Mouse (Mus musculus): ENCODE results near the gene Hacl1. TPM values are rescaled to one million over a fixed set of nuclear protein-coding genes. Genes with fewer than 3 reads are reported as not detected.

Gene Hacl1
- polyA plus RNA-seq, 1 experiment from 2014 or later = 8.7 TPM

DNA sequence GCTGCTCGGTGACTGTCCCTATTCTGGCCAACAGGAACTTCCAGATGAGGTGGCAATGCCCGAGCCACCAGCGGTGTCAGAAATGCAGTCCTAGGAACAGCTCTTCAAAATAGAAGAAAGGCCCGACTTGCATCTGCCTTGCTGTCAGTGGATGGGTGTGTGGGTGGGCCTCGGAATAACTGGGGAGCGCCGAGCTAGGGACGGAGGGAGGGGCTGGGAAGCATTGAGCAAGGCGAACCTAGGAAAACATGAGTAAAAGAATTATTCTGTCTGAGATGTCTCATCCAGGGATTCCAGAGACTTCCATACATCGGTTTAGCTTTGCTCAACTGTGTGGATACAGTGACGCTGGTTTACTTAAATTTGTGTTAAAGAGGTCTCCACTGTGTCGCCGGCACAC lies 27.2 kb upstream of the Hacl1 start:
- no peak for ATAC-seq (ENCODE audit: low FRiP score, low read depth)
- H3K27ac ChIP-seq (replicated peaks) = no peak overlapping the region
- 91% methylated on average over 13 of the region's 13 CpGs for WGBS
- H3K4me2 ChIP-seq (replicated peaks) = no peak overlapping the region
- H3K4me1 ChIP-seq = peaks cover 32% of the 10 kb centered on the region
- no peaks in the 10 kb centered on the region for H3K27me3 ChIP-seq
- H3K4me3 ChIP-seq = no peak overlapping the region
- peaks cover 9% of the 10 kb centered on the region for H3K36me3 ChIP-seq
- H3K9me3 ChIP-seq = no peaks in the 10 kb centered on the region
- H3K9ac ChIP-seq (replicated peaks) = no peak overlapping the region

DNA sequence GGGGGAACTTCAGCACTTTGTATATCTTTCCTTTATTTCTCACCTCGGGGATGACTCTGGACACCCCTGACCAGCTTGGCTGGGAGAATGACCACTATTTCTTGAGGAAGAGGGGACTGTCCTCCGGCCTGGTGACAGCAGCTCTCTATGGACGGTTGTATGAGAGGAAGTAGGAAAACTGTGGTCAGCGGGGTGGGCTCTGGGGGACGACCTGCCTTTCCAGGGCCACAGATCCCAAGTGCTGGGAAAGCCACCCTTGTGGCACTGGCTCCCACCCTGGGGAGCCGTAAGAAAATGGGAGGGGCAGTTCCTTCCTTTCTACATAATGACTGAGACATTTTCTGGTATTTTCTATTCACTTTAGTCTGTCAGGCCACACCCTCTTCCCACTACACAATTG lies 26.7 kb upstream of the Hacl1 start:
- no peak overlapping the region for H3K27ac ChIP-seq (replicated peaks)
- WGBS = 86% methylated on average over 6 of the region's 6 CpGs
- peaks cover 9% of the 10 kb centered on the region for H3K36me3 ChIP-seq
- H3K9me3 ChIP-seq = no peaks in the 10 kb centered on the region
- no peak overlapping the region for H3K4me2 ChIP-seq (replicated peaks)
- peaks cover 38% of the 10 kb centered on the region for H3K4me1 ChIP-seq
- no peak overlapping the region for H3K4me3 ChIP-seq
- no peak for ATAC-seq (ENCODE audit: low FRiP score, low read depth)
- no peaks in the 10 kb centered on the region for H3K27me3 ChIP-seq
- H3K9ac ChIP-seq (replicated peaks) = no peak overlapping the region

DNA sequence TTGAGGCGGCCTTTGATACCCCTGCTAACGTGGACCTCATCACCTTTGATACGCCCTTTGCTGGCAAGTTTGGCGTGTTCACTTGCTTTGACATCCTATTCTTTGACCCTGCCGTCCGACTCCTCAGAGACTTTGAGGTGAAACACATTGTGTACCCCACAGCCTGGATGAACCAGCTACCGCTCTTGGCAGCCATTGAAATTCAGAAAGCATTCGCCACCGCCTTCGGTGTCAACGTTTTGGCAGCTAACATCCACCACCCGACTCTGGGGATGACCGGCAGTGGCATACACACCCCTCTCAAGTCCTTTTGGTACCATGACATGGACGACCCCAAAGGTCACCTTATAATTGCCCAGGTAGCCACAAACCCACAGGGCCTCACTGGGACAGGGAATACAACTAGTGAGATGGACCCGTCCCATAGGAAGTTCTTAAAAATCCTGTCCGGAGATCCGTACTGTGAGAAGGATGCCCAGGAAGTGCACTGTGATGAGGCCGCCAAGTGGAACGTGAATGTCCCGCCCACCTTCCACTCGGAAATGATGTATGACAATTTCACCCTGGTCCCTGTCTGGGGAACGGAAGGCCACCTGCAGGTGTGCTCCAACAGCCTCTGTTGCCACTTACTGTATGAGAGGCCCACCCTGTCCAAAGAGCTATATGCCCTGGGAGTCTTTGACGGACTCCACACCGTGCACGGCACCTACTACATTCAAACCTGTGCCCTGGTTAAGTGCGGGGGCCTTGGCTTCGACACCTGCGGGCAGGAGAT lies 26.0 kb upstream of the Hacl1 start:
- 97% methylated on average over 28 of the region's 28 CpGs for WGBS
- ATAC-seq (ENCODE audit: low FRiP score, low read depth) = no peak
- no peak overlapping the region for H3K4me3 ChIP-seq
- peaks cover 44% of the 10 kb centered on the region for H3K4me1 ChIP-seq
- H3K27me3 ChIP-seq = no peaks in the 10 kb centered on the region
- H3K36me3 ChIP-seq = peaks cover 9% of the 10 kb centered on the region
- H3K9ac ChIP-seq (replicated peaks) = no peak overlapping the region
- H3K4me2 ChIP-seq (replicated peaks) = no peak overlapping the region
- H3K9me3 ChIP-seq = no peaks in the 10 kb centered on the region
- no peak overlapping the region for H3K27ac ChIP-seq (replicated peaks)

DNA sequence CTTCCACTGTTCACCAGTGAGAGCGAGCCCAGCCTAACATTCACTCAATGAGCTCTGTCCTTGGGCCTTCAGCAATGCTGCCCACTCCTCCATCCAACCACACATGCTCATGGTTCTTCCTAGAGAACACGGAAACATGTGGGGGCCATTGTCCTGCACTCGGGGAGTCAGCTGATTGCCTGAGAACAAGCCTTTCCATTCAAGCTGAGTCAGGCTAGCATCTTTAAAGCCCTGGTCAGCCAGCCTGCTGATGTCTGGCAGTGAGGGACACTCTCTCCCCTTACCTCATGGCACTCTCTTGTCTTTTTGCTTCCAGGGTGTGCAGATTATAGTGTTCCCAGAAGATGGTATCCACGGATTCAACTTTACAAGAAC lies 24.5 kb upstream of the Hacl1 start:
- no peak overlapping the region for H3K9ac ChIP-seq (replicated peaks)
- peaks cover 9% of the 10 kb centered on the region for H3K36me3 ChIP-seq
- peaks cover 53% of the 10 kb centered on the region for H3K4me1 ChIP-seq
- no peak overlapping the region for H3K27ac ChIP-seq (replicated peaks)
- no peak for ATAC-seq (ENCODE audit: low FRiP score, low read depth)
- H3K4me2 ChIP-seq (replicated peaks) = no peak overlapping the region
- no peaks in the 10 kb centered on the region for H3K27me3 ChIP-seq
- WGBS = 89% methylated on average over 4 of the region's 4 CpGs
- H3K4me3 ChIP-seq = no peak overlapping the region
- no peaks in the 10 kb centered on the region for H3K9me3 ChIP-seq

DNA sequence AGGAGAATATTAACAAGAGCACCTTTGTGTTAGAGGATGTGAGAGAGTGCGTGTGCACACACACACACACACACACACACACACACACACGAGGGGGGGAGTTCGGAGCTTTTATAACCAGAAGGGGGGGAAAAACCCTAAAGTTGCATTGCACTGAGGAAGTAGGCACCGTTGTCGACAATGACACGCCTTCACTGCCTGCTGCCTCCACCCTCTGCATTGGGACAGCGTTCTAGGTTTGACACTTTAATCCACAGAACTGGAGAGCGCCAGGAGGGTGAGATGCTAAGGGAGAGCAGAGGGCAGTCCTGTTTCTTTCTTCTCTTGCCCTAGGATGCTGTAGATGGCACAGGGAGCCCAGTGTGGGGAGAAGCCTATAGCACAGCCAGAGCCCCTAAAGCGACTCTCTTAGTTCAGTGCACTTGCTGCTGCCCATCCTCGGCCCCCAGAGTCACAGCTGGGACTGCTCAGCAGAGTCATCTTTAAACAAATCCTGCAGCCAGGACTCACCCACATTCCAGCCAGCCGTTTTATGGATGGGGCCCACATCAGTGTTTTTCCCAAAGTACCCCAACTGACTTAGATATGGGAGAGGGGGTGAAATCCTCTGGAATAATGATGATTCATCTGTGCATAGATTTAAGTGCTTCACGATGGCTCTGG lies 23.9 kb upstream of the Hacl1 start:
- H3K9me3 ChIP-seq = no peaks in the 10 kb centered on the region
- H3K36me3 ChIP-seq = peaks cover 9% of the 10 kb centered on the region
- no peak overlapping the region for H3K9ac ChIP-seq (replicated peaks)
- H3K4me1 ChIP-seq = peaks cover 54% of the 10 kb centered on the region
- no peak for ATAC-seq (ENCODE audit: low FRiP score, low read depth)
- H3K4me3 ChIP-seq = no peak overlapping the region
- WGBS = 71% methylated on average over 12 of the region's 12 CpGs
- no peak overlapping the region for H3K27ac ChIP-seq (replicated peaks)
- no peak overlapping the region for H3K4me2 ChIP-seq (replicated peaks)
- no peaks in the 10 kb centered on the region for H3K27me3 ChIP-seq

DNA sequence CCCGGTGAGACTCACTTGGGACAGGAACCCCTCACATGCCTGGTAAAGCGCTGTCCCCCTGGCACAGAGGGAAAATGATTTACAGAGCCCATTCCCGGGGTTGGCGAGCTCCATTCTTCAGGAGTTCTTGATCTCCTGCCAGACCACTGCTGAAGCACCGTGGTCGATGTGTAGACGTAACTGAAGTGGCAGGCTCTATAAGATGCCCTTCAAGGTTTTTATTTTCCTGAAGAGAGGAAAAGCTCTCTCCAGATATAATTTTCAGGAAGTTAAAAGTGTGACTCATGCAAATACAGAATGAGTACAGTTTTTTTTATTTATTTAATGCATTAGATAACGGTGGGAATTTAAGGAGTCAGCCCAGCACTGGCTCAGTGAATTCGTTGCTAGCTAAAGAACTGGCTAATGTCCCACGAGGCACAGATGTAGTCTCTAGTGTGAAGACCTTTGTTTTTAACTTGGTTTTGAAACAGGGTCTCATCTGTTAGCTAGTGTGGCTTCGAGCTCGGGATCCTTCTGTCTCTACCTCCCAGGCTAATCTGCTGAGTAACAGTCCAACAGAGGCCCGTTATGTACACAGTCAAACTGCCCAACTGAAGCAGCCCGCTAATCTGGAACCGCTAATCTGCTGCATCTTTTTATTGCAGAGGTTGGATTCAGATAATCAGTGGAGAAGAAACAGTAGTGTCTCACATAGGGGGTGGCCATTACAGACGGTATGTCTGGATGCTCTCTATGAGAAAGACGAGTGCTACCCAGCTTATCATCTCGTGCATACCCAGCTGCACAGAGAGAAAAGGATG lies 23.2 kb upstream of the Hacl1 start:
- Histone ChIP-seq H3K4me3 (no peak overlapping the region), H3K4me2 (replicated peaks) (no peak overlapping the region), H3K4me1 (peaks cover 54% of the 10 kb centered on the region), H3K27ac (replicated peaks) (no peak overlapping the region), H3K27me3 (no peaks in the 10 kb centered on the region), H3K36me3 (peaks cover 9% of the 10 kb centered on the region), H3K9ac (replicated peaks) (no peak overlapping the region), H3K9me3 (no peaks in the 10 kb centered on the region)
- no peak for ATAC-seq (ENCODE audit: low FRiP score, low read depth)
- 71% methylated on average over 18 of the region's 18 CpGs for WGBS

DNA sequence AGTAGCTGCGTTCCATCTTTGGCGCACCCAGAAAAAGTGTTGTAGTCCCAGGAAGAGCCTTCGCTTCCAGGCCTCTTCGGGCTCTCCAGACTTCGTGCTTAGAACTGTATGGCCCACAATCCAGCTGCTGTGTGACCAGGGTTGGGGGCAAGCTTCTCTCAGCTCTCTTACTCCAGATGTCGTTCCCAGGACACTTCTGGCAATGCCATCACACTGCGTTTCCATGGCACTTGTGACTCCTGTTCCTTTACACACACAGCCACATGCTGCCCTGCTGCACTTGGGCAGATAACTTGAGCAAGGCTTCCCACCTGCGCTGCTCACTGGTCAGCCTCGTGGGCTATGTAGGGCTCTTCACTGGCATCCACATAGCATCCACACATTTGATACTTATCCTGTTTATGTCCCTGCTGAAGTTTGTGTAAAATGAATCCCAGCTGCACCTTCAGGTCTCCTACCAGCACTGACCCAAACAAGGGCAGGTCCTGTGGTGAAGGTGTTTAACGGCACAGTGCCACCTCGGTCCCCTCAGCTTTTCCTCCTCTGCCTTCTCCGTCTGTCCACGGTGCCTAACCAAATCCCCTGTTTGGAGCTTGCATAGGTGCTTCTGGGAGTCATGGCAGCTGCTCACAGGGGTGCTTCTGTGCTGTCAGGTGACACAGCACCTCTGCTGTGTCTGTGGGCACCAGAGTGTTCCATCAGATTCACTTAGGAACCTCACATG lies 22.5 kb upstream of the Hacl1 start:
- Histone ChIP-seq H3K27ac (replicated peaks) (0 out of 2 replicates have a peak overlapping the region, but pooled peaks have one; percentile 92), H3K27me3 (no peaks in the 10 kb centered on the region), H3K4me2 (replicated peaks) (no peak overlapping the region), H3K9ac (replicated peaks) (no peak overlapping the region), H3K4me3 (no peak overlapping the region), H3K4me1 (peaks cover 51% of the 10 kb centered on the region), H3K36me3 (peaks cover 9% of the 10 kb centered on the region), H3K9me3 (no peaks in the 10 kb centered on the region)
- ATAC-seq (ENCODE audit: low FRiP score, low read depth) = no peak
- 90% methylated on average over 13 of the region's 13 CpGs for WGBS

DNA sequence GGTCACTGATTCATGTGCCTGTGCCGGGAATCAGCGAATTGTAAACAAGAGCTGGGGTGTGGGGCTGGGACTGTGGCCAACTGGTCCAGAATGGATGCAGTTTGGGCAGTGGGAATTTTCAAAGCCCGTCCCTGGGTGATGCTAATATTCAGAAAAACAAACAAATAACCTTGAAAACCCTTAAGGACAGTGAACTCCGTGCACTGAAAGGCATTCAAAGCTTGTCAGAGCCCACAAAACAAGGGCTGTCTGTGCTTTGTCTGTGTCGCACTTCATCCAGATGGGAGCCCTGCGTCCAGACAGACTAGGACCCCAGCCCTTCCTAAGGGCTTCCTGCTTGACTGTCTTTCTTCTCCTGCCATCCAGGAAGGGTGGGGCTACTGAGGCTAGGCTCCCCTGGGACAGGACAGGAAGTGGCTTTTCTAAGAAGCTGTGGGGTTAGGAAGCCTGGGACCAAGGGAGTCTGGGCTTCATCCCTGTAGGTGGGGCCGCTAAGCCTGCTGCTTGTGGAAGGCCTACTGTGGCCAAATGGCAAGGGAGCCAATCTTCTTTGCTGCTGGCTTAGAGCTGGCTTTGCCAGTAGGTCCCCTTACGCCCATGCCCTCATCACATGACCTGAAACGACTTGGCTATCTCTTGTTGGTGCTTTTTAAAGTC lies 21.6 kb upstream of the Hacl1 start:
- Histone ChIP-seq H3K4me2 (replicated peaks) (peak overlapping the region; percentile 59), H3K4me1 (peaks cover 51% of the 10 kb centered on the region), H3K27me3 (no peaks in the 10 kb centered on the region), H3K4me3 (peak overlapping the region; percentile 41), H3K36me3 (peaks cover 9% of the 10 kb centered on the region), H3K9ac (replicated peaks) (peak overlapping the region; percentile 60), H3K9me3 (no peaks in the 10 kb centered on the region), H3K27ac (replicated peaks) (peak overlapping the region; percentile 92)
- ATAC-seq (ENCODE audit: low FRiP score, low read depth) = peak; percentile 47
- 37% methylated on average over 9 of the region's 9 CpGs for WGBS

DNA sequence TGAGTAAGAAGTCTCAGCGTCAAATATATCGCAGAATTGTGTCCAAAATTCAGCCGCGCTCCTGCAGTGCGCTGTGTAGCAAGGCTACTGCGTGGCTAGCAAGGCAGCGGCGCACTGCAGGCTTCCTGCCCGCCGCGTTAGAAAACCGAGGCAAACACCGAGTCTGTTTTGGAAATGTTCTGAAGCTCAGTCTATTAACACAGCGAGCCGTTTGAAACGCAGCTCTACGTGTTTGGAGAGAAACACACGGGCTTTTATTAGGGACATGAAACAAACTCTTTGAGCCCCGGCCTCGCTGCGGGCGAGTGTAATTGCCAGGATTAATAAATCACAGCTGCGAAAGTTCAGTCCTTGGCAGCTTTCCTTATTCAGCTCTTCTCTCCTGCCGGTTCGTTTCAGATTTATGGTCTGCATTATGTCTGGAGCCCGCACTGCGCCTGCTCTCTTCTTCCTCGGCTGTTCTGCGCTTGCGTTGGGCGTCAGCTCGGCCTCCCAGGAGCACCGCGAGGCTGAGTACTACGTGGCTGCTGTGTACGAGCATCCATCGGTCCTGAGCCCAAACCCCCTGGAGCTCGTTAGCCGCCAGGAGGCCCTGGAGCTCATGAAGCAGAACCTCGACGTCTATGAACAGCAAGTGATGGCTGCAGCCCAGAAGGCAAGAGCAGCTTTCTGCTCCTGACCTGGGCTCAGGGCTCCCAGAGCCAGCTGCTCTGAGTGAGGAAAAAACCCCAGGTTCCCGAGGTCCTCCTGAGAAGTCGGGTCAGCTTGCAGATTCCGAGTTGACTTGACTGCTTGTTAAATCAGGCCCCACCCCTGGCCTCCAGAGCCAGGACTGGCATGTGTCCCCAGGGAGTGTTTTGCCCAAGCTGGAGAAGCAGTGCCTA lies 20.8 kb upstream of the Hacl1 start:
- ATAC-seq (ENCODE audit: low FRiP score, low read depth) = peak; percentile 88
- Histone ChIP-seq H3K4me2 (replicated peaks) (peak overlapping the region; percentile 59), H3K9ac (replicated peaks) (peak overlapping the region; percentile 60), H3K9me3 (no peaks in the 10 kb centered on the region), H3K27ac (replicated peaks) (peak overlapping the region; percentile 92), H3K4me3 (peak overlapping the region; percentile 41), H3K36me3 (peaks cover 4% of the 10 kb centered on the region), H3K27me3 (no peaks in the 10 kb centered on the region), H3K4me1 (peaks cover 55% of the 10 kb centered on the region)
- 10% methylated on average over 44 of the region's 44 CpGs for WGBS

DNA sequence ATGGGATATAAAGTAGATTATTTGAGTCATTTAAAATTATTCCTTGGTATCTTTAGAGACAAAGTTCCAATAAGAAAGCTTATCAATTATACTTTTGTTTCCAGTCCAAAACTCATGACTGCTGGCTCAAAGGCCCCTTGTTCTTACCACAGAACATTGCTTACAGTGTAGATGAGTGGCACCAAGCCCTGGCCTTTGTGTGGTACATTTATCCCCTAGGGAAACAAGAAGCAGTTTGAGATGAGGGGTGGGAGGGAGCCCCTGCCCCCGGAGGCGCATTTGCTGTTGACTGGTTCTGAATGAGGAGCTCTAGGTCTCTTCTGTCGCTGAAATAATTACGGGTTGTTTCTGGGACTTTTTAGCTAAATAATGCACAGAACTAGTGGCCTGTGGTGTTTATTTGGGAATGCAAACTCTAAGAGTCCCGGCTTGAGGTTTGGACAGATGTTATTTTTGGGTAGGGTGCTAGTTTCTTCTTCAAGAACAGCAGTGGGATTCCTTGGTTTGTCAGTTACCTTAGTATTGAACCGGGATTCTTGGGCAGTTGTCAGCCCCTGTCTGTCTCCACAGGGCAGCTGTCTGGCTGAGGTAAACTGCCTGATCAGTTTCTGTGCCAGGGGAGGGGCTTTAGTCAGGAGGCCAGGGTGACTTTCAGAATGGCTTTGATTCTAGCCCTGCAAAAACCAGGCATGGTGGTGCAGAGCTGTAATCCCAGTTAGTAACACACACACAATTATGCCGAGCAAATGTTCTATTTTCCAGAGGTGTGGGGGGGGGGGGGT lies 19.4 kb upstream of the Hacl1 start:
- Histone ChIP-seq H3K27ac (replicated peaks) (0 out of 2 replicates have a peak overlapping the region, but pooled peaks have one; percentile 92), H3K4me2 (replicated peaks) (no peak overlapping the region), H3K9ac (replicated peaks) (no peak overlapping the region), H3K36me3 (no peaks in the 10 kb centered on the region), H3K9me3 (no peaks in the 10 kb centered on the region), H3K4me1 (peaks cover 55% of the 10 kb centered on the region), H3K4me3 (no peak overlapping the region), H3K27me3 (no peaks in the 10 kb centered on the region)
- ATAC-seq (ENCODE audit: low FRiP score, low read depth) = no peak
- 74% methylated on average over 7 of the region's 7 CpGs for WGBS

Data from midbrain, embryonic 12.5 days (tissue).